Mouse (Mus musculus): ENCODE data around the gene Dach1. TPM values are rescaled to one million over a fixed set of nuclear protein-coding genes. Genes with fewer than 3 reads are reported as not detected.

The Dach1 gene
- polyA plus RNA-seq, 1 experiment = 0.23 TPM

DNA sequence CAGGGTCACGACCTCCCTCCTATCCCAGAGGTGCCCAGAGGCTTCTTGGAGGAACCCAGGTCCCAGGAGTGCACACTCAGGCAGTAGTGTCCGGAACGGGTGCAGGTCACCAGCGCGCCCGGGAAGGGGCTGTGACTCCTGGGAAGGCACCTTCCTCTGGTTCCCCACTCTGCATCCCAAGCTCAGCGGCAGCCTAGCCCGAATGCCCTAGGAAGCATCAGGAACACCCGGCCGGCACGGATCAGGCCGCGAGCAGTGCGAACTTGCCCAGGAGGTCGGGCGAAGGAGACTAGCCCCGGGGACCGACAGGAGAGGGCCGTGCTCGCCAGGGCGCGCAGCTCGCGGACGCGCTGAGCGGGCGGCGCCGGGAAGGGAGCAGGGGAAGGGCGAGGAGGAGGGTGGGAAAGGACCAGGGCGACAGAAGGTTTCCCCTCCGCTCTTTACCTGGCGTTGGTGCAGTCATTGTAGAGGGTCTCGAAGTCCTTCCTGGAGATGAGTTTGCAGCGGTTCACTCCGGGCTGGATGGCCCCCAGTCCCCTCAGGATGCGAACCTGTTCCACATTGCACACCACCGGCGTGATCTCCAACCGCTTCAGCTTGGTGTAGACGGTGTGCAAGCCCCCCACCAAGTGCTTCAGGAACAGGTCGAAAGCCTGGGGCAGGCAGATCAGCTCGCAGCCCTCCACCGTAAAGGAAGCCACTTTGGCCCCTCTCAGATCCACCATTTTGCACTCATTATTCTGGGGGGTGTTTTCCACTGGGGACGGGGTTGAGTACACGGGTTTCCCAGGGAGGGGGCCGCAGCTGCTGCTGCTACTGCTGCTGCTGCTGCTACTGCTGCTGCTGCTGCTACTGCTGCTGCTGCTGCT lies 1.3 kb downstream of the Dach1 start:
- TF ChIP-seq POLR2A (IDR thresholded peaks at IDR 0.05; ENCODE audit: low read depth, low read length) = no peak
- no peak for TF ChIP-seq CTCF (IDR thresholded peaks at IDR 0.05; ENCODE audit: extremely low read depth, insufficient read depth, insufficient read length, insufficient replicate concordance)
- no peak for DNase-seq (ENCODE audit: low read depth in 1 of 2, low spot score in 2 of 2)
- no peaks in the 10 kb centered on the region for H3K4me1 ChIP-seq (ENCODE audit: control insufficient read depth, insufficient read depth, insufficient read length)
- H3K36me3 ChIP-seq (ENCODE audit: control insufficient read depth, insufficient read depth, low read length) = no peaks in the 10 kb centered on the region
- peaks cover 3% of the 10 kb centered on the region; the same call in 1 of the 2 replicates for H3K27me3 ChIP-seq (ENCODE audit: control insufficient read depth, insufficient read depth, low read length)
- no peak overlapping the region for H3K27ac ChIP-seq (ENCODE audit: insufficient read depth, low read length)
- peak overlapping the region; percentile 39 for H3K4me3 ChIP-seq (ENCODE audit: extremely low read depth, insufficient read depth, insufficient read length)
- WGBS = 1% methylated on average over 48 of the region's 48 CpGs

GRCm38 (mm10) chr14:98167186-98168038 lies 2.2 kb downstream of the Dach1 start:
- Histone ChIP-seq H3K4me1 (ENCODE audit: control insufficient read depth, insufficient read depth, insufficient read length) (no peaks in the 10 kb centered on the region), H3K27ac (ENCODE audit: insufficient read depth, low read length) (no peak overlapping the region), H3K27me3 (ENCODE audit: control insufficient read depth, insufficient read depth, low read length) (peaks cover 3% of the 10 kb centered on the region; the same call in 1 of the 2 replicates), H3K36me3 (ENCODE audit: control insufficient read depth, insufficient read depth, low read length) (no peaks in the 10 kb centered on the region), H3K4me3 (ENCODE audit: extremely low read depth, insufficient read depth, insufficient read length) (peak overlapping the region; percentile 39; the same call in 1 of the 2 replicates)
- DNase-seq (ENCODE audit: low read depth in 1 of 2, low spot score in 2 of 2) = no peak
- TF ChIP-seq CTCF (IDR thresholded peaks at IDR 0.05; ENCODE audit: extremely low read depth, insufficient read depth, insufficient read length, insufficient replicate concordance) = no peak
- no peak for TF ChIP-seq POLR2A (IDR thresholded peaks at IDR 0.05; ENCODE audit: low read depth, low read length)
- 1% methylated on average over 33 of the region's 33 CpGs for WGBS

DNA sequence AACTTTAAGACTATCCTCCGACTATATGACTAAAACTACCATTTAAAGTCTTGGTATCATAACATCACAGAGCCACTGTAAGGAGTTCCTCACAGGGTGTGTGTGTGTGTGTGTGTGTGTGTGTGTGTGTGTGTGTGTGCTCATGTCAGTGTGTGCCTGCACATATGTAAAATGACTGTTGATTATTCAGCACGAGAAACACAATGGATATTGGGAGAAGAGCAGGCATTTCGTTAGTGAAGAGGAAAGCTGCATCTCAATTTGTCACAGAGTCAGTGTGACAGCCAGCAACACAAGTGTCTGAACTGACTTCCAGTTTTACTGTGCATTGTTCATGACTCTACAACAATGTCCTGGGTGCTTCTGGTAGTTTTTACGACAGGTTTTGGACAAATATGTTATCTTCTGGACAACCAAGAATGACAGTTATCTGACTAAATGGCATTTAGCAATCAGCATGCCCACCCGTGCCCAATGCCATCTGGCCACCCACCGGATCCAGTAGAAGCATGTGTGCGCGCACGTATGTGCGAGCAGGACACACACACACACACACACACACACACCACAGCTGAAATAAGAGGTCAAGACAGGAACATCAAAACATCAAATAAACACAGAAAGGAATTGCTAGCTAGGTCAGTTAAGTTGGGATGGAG lies 3.1 kb downstream of the Dach1 start:
- no peak for DNase-seq (ENCODE audit: low read depth in 1 of 2, low spot score in 2 of 2)
- TF ChIP-seq POLR2A (IDR thresholded peaks at IDR 0.05; ENCODE audit: low read depth, low read length) = no peak
- no peak for TF ChIP-seq CTCF (IDR thresholded peaks at IDR 0.05; ENCODE audit: extremely low read depth, insufficient read depth, insufficient read length, insufficient replicate concordance)
- Histone ChIP-seq H3K27me3 (ENCODE audit: control insufficient read depth, insufficient read depth, low read length) (peaks cover 3% of the 10 kb centered on the region; the same call in 1 of the 2 replicates), H3K36me3 (ENCODE audit: control insufficient read depth, insufficient read depth, low read length) (no peaks in the 10 kb centered on the region), H3K4me3 (ENCODE audit: extremely low read depth, insufficient read depth, insufficient read length) (no peak overlapping the region), H3K27ac (ENCODE audit: insufficient read depth, low read length) (no peak overlapping the region), H3K4me1 (ENCODE audit: control insufficient read depth, insufficient read depth, insufficient read length) (no peaks in the 10 kb centered on the region)
- WGBS = 69% methylated on average over 10 of the region's 10 CpGs

DNA sequence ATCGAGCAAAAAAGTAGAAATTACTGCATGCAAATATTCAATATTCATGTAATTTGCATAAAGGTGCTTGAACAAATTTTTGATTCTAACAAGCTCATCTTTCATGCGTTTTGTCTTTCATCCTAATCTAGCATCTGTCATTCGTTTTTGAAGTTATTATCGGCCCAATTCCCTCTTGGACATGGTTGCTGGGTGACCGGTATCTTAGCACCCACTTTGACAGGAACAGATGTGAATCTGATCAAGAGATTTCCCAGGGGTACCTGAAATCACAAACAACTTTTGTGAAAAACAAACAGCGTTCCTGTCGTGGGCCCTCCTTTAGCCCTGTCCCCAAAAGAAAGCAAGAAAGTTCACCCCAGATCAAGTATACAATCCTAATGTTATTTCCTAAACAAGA lies 12.8 kb downstream of the Dach1 start:
- no peaks in the 10 kb centered on the region for H3K27me3 ChIP-seq (ENCODE audit: control insufficient read depth, insufficient read depth, low read length)
- H3K4me3 ChIP-seq (ENCODE audit: extremely low read depth, insufficient read depth, insufficient read length) = no peak overlapping the region
- H3K4me1 ChIP-seq (ENCODE audit: control insufficient read depth, insufficient read depth, insufficient read length) = no peaks in the 10 kb centered on the region
- H3K36me3 ChIP-seq (ENCODE audit: control insufficient read depth, insufficient read depth, low read length) = no peaks in the 10 kb centered on the region
- H3K27ac ChIP-seq (ENCODE audit: insufficient read depth, low read length) = no peak overlapping the region
- no peak for DNase-seq (ENCODE audit: low read depth in 1 of 2, low spot score in 2 of 2)
- WGBS = 88% methylated on average over 7 of the region's 7 CpGs
- no peak for TF ChIP-seq CTCF (IDR thresholded peaks at IDR 0.05; ENCODE audit: extremely low read depth, insufficient read depth, insufficient read length, insufficient replicate concordance)
- no peak for TF ChIP-seq POLR2A (IDR thresholded peaks at IDR 0.05; ENCODE audit: low read depth, low read length)

- TF ChIP-seq CTCF (IDR thresholded peaks at IDR 0.05; ENCODE audit: extremely low read depth, insufficient read depth, insufficient read length, insufficient replicate concordance) (no peak), POLR2A (IDR thresholded peaks at IDR 0.05; ENCODE audit: low read depth, low read length) (no peak)
- Histone ChIP-seq H3K4me3 (ENCODE audit: extremely low read depth, insufficient read depth, insufficient read length) (no peak overlapping the region), H3K4me1 (ENCODE audit: control insufficient read depth, insufficient read depth, insufficient read length) (no peaks in the 10 kb centered on the region), H3K36me3 (ENCODE audit: control insufficient read depth, insufficient read depth, low read length) (no peaks in the 10 kb centered on the region), H3K27me3 (ENCODE audit: control insufficient read depth, insufficient read depth, low read length) (no peaks in the 10 kb centered on the region), H3K27ac (ENCODE audit: insufficient read depth, low read length) (no peak overlapping the region)
- 90% methylated on average over 7 of the region's 7 CpGs for WGBS
- no peak for DNase-seq (ENCODE audit: low read depth in 1 of 2, low spot score in 2 of 2)
Measured at GRCm38 (mm10) chr14:98155725-98156392, 13.7 kb downstream of the Dach1 start.

DNA sequence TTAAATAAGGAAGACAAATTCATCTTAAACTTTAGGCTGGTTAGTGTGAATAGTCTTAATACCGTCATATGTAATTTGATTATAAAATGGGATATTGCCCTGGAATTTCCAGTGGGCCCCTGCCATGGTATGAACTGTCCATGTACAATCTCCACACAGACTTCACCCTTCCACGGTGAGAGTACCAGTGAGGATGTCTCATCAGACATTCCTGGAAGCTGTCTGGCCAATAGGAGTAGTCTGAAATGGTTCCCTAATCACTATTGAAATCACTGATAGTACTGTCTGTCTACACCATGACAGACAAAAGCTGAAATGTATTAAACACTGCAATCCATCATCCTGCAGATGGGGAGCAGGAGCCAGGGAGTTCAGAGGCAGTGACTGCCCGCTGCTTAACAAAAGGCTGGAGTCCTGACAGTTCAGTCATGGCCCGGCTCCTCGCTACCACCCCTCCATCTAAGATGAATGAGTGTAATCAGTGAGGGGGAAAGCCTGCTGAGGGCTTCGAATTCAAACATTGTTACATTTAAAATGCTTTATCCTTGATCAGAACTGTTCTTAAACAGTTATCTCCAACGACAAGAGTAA lies 14.6 kb downstream of the Dach1 start:
- H3K36me3 ChIP-seq (ENCODE audit: control insufficient read depth, insufficient read depth, low read length) = no peaks in the 10 kb centered on the region
- 86% methylated on average over 7 of the region's 7 CpGs for WGBS
- no peak overlapping the region for H3K27ac ChIP-seq (ENCODE audit: insufficient read depth, low read length)
- no peak for DNase-seq (ENCODE audit: low read depth in 1 of 2, low spot score in 2 of 2)
- no peak overlapping the region for H3K4me3 ChIP-seq (ENCODE audit: extremely low read depth, insufficient read depth, insufficient read length)
- no peak for TF ChIP-seq POLR2A (IDR thresholded peaks at IDR 0.05; ENCODE audit: low read depth, low read length)
- no peaks in the 10 kb centered on the region for H3K27me3 ChIP-seq (ENCODE audit: control insufficient read depth, insufficient read depth, low read length)
- H3K4me1 ChIP-seq (ENCODE audit: control insufficient read depth, insufficient read depth, insufficient read length) = no peaks in the 10 kb centered on the region
